Mouse (Mus musculus): ENCODE measurements around the gene Ap5z1.

- TF ChIP-seq CTCF (IDR thresholded peaks at IDR 0.05; ENCODE audit: low read depth, low read length) (no peak), TAL1 (conservative IDR thresholded peaks at IDR 0.05; ENCODE audit: low read depth, low read length) (no peak), POLR2AphosphoS5 (IDR thresholded peaks at IDR 0.05; ENCODE audit: insufficient replicate concordance, low read depth, low read length) (no peak)
Observed at GRCm38 (mm10) chr5:142459834-142460233, 3.9 kb upstream of the Ap5z1 start.
